23 mouse cellular contexts compared by ENCODE assay signal in the genomic region with DNA sequence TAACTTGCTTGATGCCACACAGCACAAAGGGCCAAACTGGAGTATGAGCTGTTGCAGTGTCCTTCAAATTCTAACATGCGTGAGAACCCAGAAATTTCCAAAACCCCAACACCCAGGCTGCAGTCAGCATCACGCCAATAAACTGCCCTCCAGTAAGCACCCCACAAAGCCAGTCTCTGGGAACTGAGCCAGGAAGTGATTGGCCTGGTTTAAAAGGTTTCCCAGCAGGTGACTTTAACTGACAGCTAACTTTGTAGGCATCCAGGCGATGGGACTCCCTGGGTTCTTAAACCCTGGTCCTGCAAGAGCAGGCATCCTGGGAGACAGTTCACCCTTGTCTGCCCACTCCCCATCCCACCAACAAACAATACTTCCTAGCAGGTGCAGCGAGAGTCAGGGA. TPM values are rescaled to one million over a fixed set of nuclear protein-coding genes. Genes with fewer than 3 reads are reported as not detected.
A peak's percentile ranks its signal among the peaks of the same experiment; 100 is the strongest.
DNase-seq lines count a peak whose midpoint lies in the region; ATAC-seq and TF ChIP-seq lines count a peak whose summit lies in the region.
"Had no signal": no experiment of that assay in that cellular context is flagged by ENCODE, and none has a peak within 500 bp of the region (broad histone marks: within the 10 kb centered on the region; RNA-seq: fewer than 3 reads in every experiment).

No protein-coding gene starts in this region.

- no peak overlapping the region for H3K4me3 ChIP-seq in hindbrain, postnatal 0 days (ENCODE audit: low read length)
- no peak overlapping the region for H3K4me3 ChIP-seq in hindbrain, embryonic 11.5 days (ENCODE audit: low read depth, low read length)
- no peak overlapping the region for H3K4me3 ChIP-seq in stomach, embryonic 15.5 days (replicated peaks)
- no peak overlapping the region for H3K4me3 ChIP-seq in stomach, postnatal 0 days (ENCODE audit: low read depth, low read length)
- H3K4me3 ChIP-seq in stomach, embryonic 16.5 days (replicated peaks; ENCODE audit: low read length): no peak overlapping the region
- H3K4me3 ChIP-seq: embryonic facial prominence, embryonic 15.5 days; forebrain, embryonic 15.5 days; heart, adult 2 months; heart, embryonic 10.5 days; heart, embryonic 13.5 days; hindbrain, embryonic 12.5 days; hindbrain, embryonic 15.5 days; intestine, embryonic 15.5 days had no signal

- peak; percentile 47 to 49 for DNase-seq in cerebellum, postnatal 10 days
- no peak for DNase-seq in cerebellum, adult 9-11 months
- DNase-seq in hindbrain, postnatal 0 days (ENCODE audit: low spot score): peak; percentile 37
- no peak for DNase-seq in hindbrain, embryonic 11.5 days (ENCODE audit: low spot score)
- DNase-seq in stomach, postnatal 0 days (ENCODE audit: low spot score): no peak
- DNase-seq in urinary bladder, postnatal 25 days (ENCODE audit: low spot score): no peak
- DNase-seq: cerebellum, adult 18-20 months; cerebellum, adult 9-10 months; embryo, embryonic 11 days; gastrocnemius, postnatal 10 days; gastrocnemius, postnatal 36 days; heart, adult 2 months; heart, postnatal 14 days had no signal

- 42% methylated on average over 4 of the region's 4 CpGs for WGBS in hindbrain, postnatal 0 days
- 62% methylated on average over 4 of the region's 4 CpGs for WGBS in hindbrain, embryonic 11.5 days
- WGBS in stomach, embryonic 15.5 days: 57% methylated on average over 4 of the region's 4 CpGs
- 62% methylated on average over 4 of the region's 4 CpGs for WGBS in stomach, postnatal 0 days
- WGBS in stomach, embryonic 16.5 days: 67% methylated on average over 4 of the region's 4 CpGs

- no peaks in the 10 kb centered on the region for H3K9me3 ChIP-seq in hindbrain, postnatal 0 days (ENCODE audit: low read length)
- no peaks in the 10 kb centered on the region; the same call in 1 of the 2 replicates for H3K9me3 ChIP-seq in hindbrain, embryonic 11.5 days (ENCODE audit: control insufficient read depth, low read length)
- no peaks in the 10 kb centered on the region for H3K9me3 ChIP-seq in stomach, embryonic 15.5 days
- no peaks in the 10 kb centered on the region for H3K9me3 ChIP-seq in stomach, postnatal 0 days (ENCODE audit: control insufficient read depth, low read length)
- H3K9me3 ChIP-seq in stomach, embryonic 16.5 days (replicated peaks; ENCODE audit: control insufficient read depth, low read length): no peaks in the 10 kb centered on the region
- H3K9me3 ChIP-seq: forebrain, embryonic 15.5 days; heart, embryonic 10.5 days; intestine, embryonic 15.5 days had no signal

- no peak overlapping the region for H3K4me2 ChIP-seq in hindbrain, postnatal 0 days (ENCODE audit: low read depth, low read length)
- H3K4me2 ChIP-seq in hindbrain, embryonic 11.5 days (replicated peaks; ENCODE audit: low read depth, low read length): no peak overlapping the region
- no peak overlapping the region for H3K4me2 ChIP-seq in stomach, embryonic 15.5 days
- H3K4me2 ChIP-seq in stomach, postnatal 0 days (replicated peaks; ENCODE audit: low read depth): no peak overlapping the region
- H3K4me2 ChIP-seq in stomach, embryonic 16.5 days (ENCODE audit: low read depth, low read length): no peak overlapping the region
- H3K4me2 ChIP-seq: embryonic facial prominence, embryonic 15.5 days; forebrain, embryonic 15.5 days; heart, embryonic 13.5 days; hindbrain, embryonic 12.5 days; hindbrain, embryonic 15.5 days; intestine, embryonic 15.5 days had no signal

- H3K4me1 ChIP-seq in hindbrain, postnatal 0 days (ENCODE audit: insufficient read depth, low read length): no peaks in the 10 kb centered on the region; the same call in 1 of the 2 replicates
- no peaks in the 10 kb centered on the region for H3K4me1 ChIP-seq in hindbrain, embryonic 11.5 days (replicated peaks; ENCODE audit: control insufficient read depth, insufficient read depth, low read length)
- H3K4me1 ChIP-seq in stomach, embryonic 15.5 days: peaks cover 15% of the 10 kb centered on the region; the same call in 1 of the 2 replicates
- H3K4me1 ChIP-seq in stomach, postnatal 0 days (replicated peaks; ENCODE audit: control insufficient read depth, insufficient read depth): no peaks in the 10 kb centered on the region
- peaks cover 12% of the 10 kb centered on the region for H3K4me1 ChIP-seq in stomach, embryonic 16.5 days (ENCODE audit: control insufficient read depth, insufficient read depth, low read length)
- H3K4me1 ChIP-seq: forebrain, embryonic 15.5 days had no signal

- TF ChIP-seq EP300 in stomach, postnatal 0 days (optimal IDR thresholded peaks at IDR 0.05): no peak

- no peak for ATAC-seq in hindbrain, postnatal 0 days
- ATAC-seq in hindbrain, embryonic 11.5 days (ENCODE audit: low FRiP score): no peak
- no peak for ATAC-seq in stomach, embryonic 15.5 days (ENCODE audit: insufficient read depth, low FRiP score, low read depth)
- ATAC-seq in stomach, postnatal 0 days (ENCODE audit: low FRiP score, low TSS enrichment): no peak
- no peak for ATAC-seq in stomach, embryonic 16.5 days (ENCODE audit: insufficient read depth, low FRiP score)
- ATAC-seq: forebrain, embryonic 15.5 days; intestine, embryonic 15.5 days had no signal

- no peaks in the 10 kb centered on the region for H3K36me3 ChIP-seq in hindbrain, postnatal 0 days (ENCODE audit: insufficient read depth, low read length)
- H3K36me3 ChIP-seq in hindbrain, embryonic 11.5 days (ENCODE audit: control insufficient read depth, insufficient read depth, low read length): no peaks in the 10 kb centered on the region
- no peaks in the 10 kb centered on the region for H3K36me3 ChIP-seq in stomach, embryonic 15.5 days
- no peaks in the 10 kb centered on the region for H3K36me3 ChIP-seq in stomach, postnatal 0 days (ENCODE audit: control insufficient read depth, insufficient read depth, low read length)
- no peaks in the 10 kb centered on the region for H3K36me3 ChIP-seq in stomach, embryonic 16.5 days (ENCODE audit: control insufficient read depth, insufficient read depth, low read length)
- H3K36me3 ChIP-seq: embryonic facial prominence, embryonic 15.5 days; forebrain, embryonic 15.5 days; heart, embryonic 10.5 days; heart, embryonic 13.5 days; hindbrain, embryonic 12.5 days; hindbrain, embryonic 15.5 days; intestine, embryonic 15.5 days had no signal

- H3K9ac ChIP-seq in hindbrain, postnatal 0 days (replicated peaks; ENCODE audit: low read length): no peak overlapping the region
- H3K9ac ChIP-seq in hindbrain, embryonic 11.5 days (ENCODE audit: low read depth, low read length): no peak overlapping the region
- no peak overlapping the region for H3K9ac ChIP-seq in stomach, embryonic 15.5 days
- no peak overlapping the region for H3K9ac ChIP-seq in stomach, postnatal 0 days (ENCODE audit: low read length)
- H3K9ac ChIP-seq in stomach, embryonic 16.5 days (ENCODE audit: low read length): no peak overlapping the region
- H3K9ac ChIP-seq: embryonic facial prominence, embryonic 15.5 days; forebrain, embryonic 15.5 days; heart, embryonic 13.5 days; hindbrain, embryonic 12.5 days; hindbrain, embryonic 15.5 days; intestine, embryonic 15.5 days had no signal

- no peaks in the 10 kb centered on the region for H3K27me3 ChIP-seq in hindbrain, postnatal 0 days (ENCODE audit: insufficient read depth, low read length)
- no peaks in the 10 kb centered on the region for H3K27me3 ChIP-seq in hindbrain, embryonic 11.5 days (ENCODE audit: control insufficient read depth, insufficient read depth, low read length)
- H3K27me3 ChIP-seq in stomach, embryonic 15.5 days (replicated peaks): no peaks in the 10 kb centered on the region
- H3K27me3 ChIP-seq in stomach, postnatal 0 days (ENCODE audit: control insufficient read depth, insufficient read depth, low read length): no peaks in the 10 kb centered on the region
- H3K27me3 ChIP-seq in stomach, embryonic 16.5 days (ENCODE audit: control insufficient read depth, insufficient read depth, low read length): no peaks in the 10 kb centered on the region
- H3K27me3 ChIP-seq: embryonic facial prominence, embryonic 15.5 days; forebrain, embryonic 15.5 days; heart, embryonic 13.5 days; hindbrain, embryonic 12.5 days; hindbrain, embryonic 15.5 days; intestine, embryonic 15.5 days had no signal

- no peak overlapping the region for H3K27ac ChIP-seq in hindbrain, postnatal 0 days
- H3K27ac ChIP-seq in hindbrain, embryonic 11.5 days (ENCODE audit: low read depth, low read length): no peak overlapping the region
- 0 out of 2 replicates have a peak overlapping the region, but pooled peaks have one; percentile 63 for H3K27ac ChIP-seq in stomach, embryonic 15.5 days
- no peak overlapping the region for H3K27ac ChIP-seq in stomach, postnatal 0 days (replicated peaks)
- H3K27ac ChIP-seq in stomach, embryonic 16.5 days (ENCODE audit: low read length): peak overlapping the region; percentile 66; the same call in 1 of the 2 replicates
- H3K27ac ChIP-seq: forebrain, embryonic 15.5 days; heart, adult 2 months; heart, embryonic 10.5 days; heart, embryonic 13.5 days; hindbrain, embryonic 12.5 days; hindbrain, embryonic 15.5 days; intestine, embryonic 15.5 days had no signal

- TF ChIP-seq CTCF in hindbrain, postnatal 0 days (IDR thresholded peaks at IDR 0.05; ENCODE audit: low read depth): no peak
- no peak for TF ChIP-seq CTCF in stomach, postnatal 0 days (IDR thresholded peaks at IDR 0.05; ENCODE audit: low read depth)

RNA-seq across cellular contexts. Expression of gene Lgi2, which starts 44.0 kb away (rescaled TPM):
- 19.9 and 20.2 TPM in 2 replicates for total RNA-seq in hindbrain, postnatal 0 days (2014; rRNA removed)
- polyA plus RNA-seq in hindbrain, postnatal 0 days (2015; fragmentation: Nextera tagmentation; extraction: Ambion mirVana): 11.1 and 11.6 TPM in 2 replicates
- polyA plus RNA-seq in hindbrain, embryonic 11.5 days (2014; fragmentation: Nextera tagmentation; extraction: Ambion mirVana): 1.5 TPM in 2 replicates
- polyA plus RNA-seq in stomach, embryonic 15.5 days (2015; fragmentation: Nextera tagmentation; extraction: Ambion mirVana): 14.1 and 16.1 TPM in 2 replicates
- 4.8 and 5.5 TPM in 2 replicates for polyA plus RNA-seq in stomach, postnatal 0 days (2015; fragmentation: Nextera tagmentation; extraction: Ambion mirVana)
- polyA plus RNA-seq in stomach, embryonic 16.5 days (2015; fragmentation: Nextera tagmentation; extraction: Ambion mirVana): 7.2 and 8.0 TPM in 2 replicates
- total RNA-seq: granulocyte monocyte progenitor cell, adult 5-6 weeks had no signal

RNA-seq across cellular contexts. Expression of gene Sepsecs, which starts 59.2 kb away (rescaled TPM):
- 7.2 and 9.4 TPM in 2 replicates for total RNA-seq in hindbrain, postnatal 0 days (2014; rRNA removed)
- 4.5 and 6.1 TPM in 2 replicates for polyA plus RNA-seq in hindbrain, postnatal 0 days (2015; fragmentation: Nextera tagmentation; extraction: Ambion mirVana)
- polyA plus RNA-seq in hindbrain, embryonic 11.5 days (2014; fragmentation: Nextera tagmentation; extraction: Ambion mirVana): 7.2 and 7.6 TPM in 2 replicates
- polyA plus RNA-seq in stomach, embryonic 15.5 days (2015; fragmentation: Nextera tagmentation; extraction: Ambion mirVana): 9.4 and 10.7 TPM in 2 replicates
- 6.1 and 6.2 TPM in 2 replicates for polyA plus RNA-seq in stomach, postnatal 0 days (2015; fragmentation: Nextera tagmentation; extraction: Ambion mirVana)
- polyA plus RNA-seq in stomach, embryonic 16.5 days (2015; fragmentation: Nextera tagmentation; extraction: Ambion mirVana): 11.2 and 11.5 TPM in 2 replicates

Comparison
In these comparisons a context has a peak if more than half of its experiments do, and no peak if none do; other contexts are left out.
1. DNase-seq: peak in cerebellum, postnatal 10 days (2 of 2) and hindbrain, postnatal 0 days (single experiment); none in cerebellum, adult 9-11 months (single experiment), hindbrain, embryonic 11.5 days (single experiment), stomach, postnatal 0 days (single experiment) and urinary bladder, postnatal 25 days (single experiment).
2. H3K27ac ChIP-seq: peak in stomach, embryonic 15.5 days (single experiment) and stomach, embryonic 16.5 days (single experiment); none in hindbrain, postnatal 0 days (single experiment), hindbrain, embryonic 11.5 days (single experiment) and stomach, postnatal 0 days (single experiment).